Mouse (Mus musculus) midbrain, embryonic 14.5 days (tissue): ENCODE data around the gene Fry. TPM values are rescaled to one million over a fixed set of nuclear protein-coding genes. Genes with fewer than 3 reads are reported as not detected.

Experiments used
- ATAC-seq: fragments of 200-750 bp; cut with Nextera tagmentation; 2 replicates; pipeline ENCODE4 v1.8.0; 2017; ENCODE audit warnings: moderate number of reproducible peaks, moderate library complexity; ENCODE audit not compliant: low FRiP score, low TSS enrichment
- DNase-seq: peaks from one replicate; pipeline ENCODE4 v3.0.0-alpha.2; 2015
- H3K27ac ChIP-seq: fragments of 300-500 bp; sonication (generic); replicated peaks from 2 replicates; pipeline ENCODE4 v1.5.1; 2014; ENCODE audit warnings: mild to moderate bottlenecking, low read depth, low read length, moderate library complexity
- H3K27me3 ChIP-seq: fragments of 300-500 bp; sonication (generic); 2 replicates; pipeline ENCODE4 v1.6.1; 2014; ENCODE audit warnings: low read length, control low read depth, mixed read lengths; ENCODE audit not compliant: control insufficient read depth, insufficient read depth
- H3K36me3 ChIP-seq: fragments of 300-500 bp; sonication (generic); 2 replicates; pipeline ENCODE4 v1.6.1; 2014; ENCODE audit warnings: low read length, control low read depth; ENCODE audit not compliant: control insufficient read depth, insufficient read depth
- H3K4me1 ChIP-seq: fragments of 300-500 bp; sonication (generic); 2 replicates; pipeline ENCODE4 v1.6.1; 2014; ENCODE audit warnings: mild to moderate bottlenecking, antibody characterized with exemption, low read length, control low read depth; ENCODE audit not compliant: control insufficient read depth, insufficient read depth
- H3K4me2 ChIP-seq: fragments of 300-500 bp; sonication (generic); 2 replicates; pipeline ENCODE4 v1.6.1; 2014; ENCODE audit warnings: mild to moderate bottlenecking, low read length, moderate library complexity
- H3K4me3 ChIP-seq: fragments of 300-500 bp; sonication (generic); replicated peaks from 2 replicates; pipeline ENCODE4 v1.5.1; 2014; ENCODE audit warnings: low read depth, low read length
- H3K9ac ChIP-seq: fragments of 300-500 bp; sonication (generic); replicated peaks from 2 replicates; pipeline ENCODE4 v1.6.1; 2014; ENCODE audit warnings: mild to moderate bottlenecking, low read length, moderate library complexity
- H3K9me3 ChIP-seq: fragments of 300-500 bp; sonication (generic); 2 replicates; pipeline ENCODE4 v1.6.1; 2016; ENCODE audit warnings: low read length, control low read depth, mixed read lengths; ENCODE audit not compliant: control insufficient read depth
- WGBS: fragments of 180-500 bp; shearing (Covaris S2); extraction: QIAGEN DNeasy Blood & Tissue Kit; methylation state at CpG from one replicate; pipeline ENCODE4 v1.1.7; 2014; 5-methylcytosine and 5-hydroxymethylcytosine counted together
- polyA plus RNA-seq: library from polyadenylated mRNA; unstranded; fragments of >200 nt; fragmentation: Nextera tagmentation; extraction: Ambion mirVana; gene quantifications from 2 replicates; pipeline ENCODE4 v1.2.1, GENCODE M21; 2014

Gene Fry
- polyA plus RNA-seq, 1 experiment from 2014 or later = 68.5 TPM

- Histone ChIP-seq H3K9me3 (no peaks in the 10 kb centered on the region), H3K4me1 (no peaks in the 10 kb centered on the region), H3K36me3 (no peaks in the 10 kb centered on the region), H3K4me2 (no peak overlapping the region), H3K27me3 (no peaks in the 10 kb centered on the region), H3K27ac (no peak overlapping the region), H3K4me3 (no peak overlapping the region), H3K9ac (no peak overlapping the region)
- WGBS = 77% methylated on average over 10 of the region's 10 CpGs
- ATAC-seq (no peak), DNase-seq (no peak)
These were observed 53.1 kb downstream of the Fry start for GRCm38 (mm10) chr5:150171562-150171961.

GRCm38 (mm10) chr5:150173869-150174268 is 55.4 kb downstream of the Fry start:
- no peaks in the 10 kb centered on the region for H3K36me3 ChIP-seq
- H3K27me3 ChIP-seq = no peaks in the 10 kb centered on the region
- ATAC-seq = no peak
- H3K27ac ChIP-seq = no peak overlapping the region
- WGBS = 87% methylated on average over 6 of the region's 6 CpGs
- H3K9ac ChIP-seq = no peak overlapping the region
- no peak for DNase-seq
- no peaks in the 10 kb centered on the region for H3K4me1 ChIP-seq
- no peak overlapping the region for H3K4me2 ChIP-seq
- H3K4me3 ChIP-seq = no peak overlapping the region
- H3K9me3 ChIP-seq = no peaks in the 10 kb centered on the region

- no peak overlapping the region for H3K4me3 ChIP-seq
- no peak overlapping the region for H3K27ac ChIP-seq
- ATAC-seq = no peak
- no peaks in the 10 kb centered on the region for H3K36me3 ChIP-seq
- H3K4me2 ChIP-seq = no peak overlapping the region
- no peaks in the 10 kb centered on the region for H3K9me3 ChIP-seq
- no peak overlapping the region for H3K9ac ChIP-seq
- H3K27me3 ChIP-seq = no peaks in the 10 kb centered on the region
- no peak for DNase-seq
- no peaks in the 10 kb centered on the region for H3K4me1 ChIP-seq
These were observed 56.5 kb downstream of the Fry start for GRCm38 (mm10) chr5:150174950-150175349.

GRCm38 (mm10) chr5:150176251-150177015 is 58.0 kb downstream of the Fry start:
- Histone ChIP-seq H3K9me3 (no peaks in the 10 kb centered on the region), H3K4me1 (no peaks in the 10 kb centered on the region), H3K4me2 (no peak overlapping the region), H3K4me3 (no peak overlapping the region), H3K9ac (no peak overlapping the region), H3K27ac (no peak overlapping the region), H3K36me3 (no peaks in the 10 kb centered on the region), H3K27me3 (no peaks in the 10 kb centered on the region)
- no peak for DNase-seq
- ATAC-seq = no peak
- WGBS = 90% methylated on average over 13 of the region's 13 CpGs

- no peaks in the 10 kb centered on the region for H3K4me1 ChIP-seq
These were observed 59.3 kb downstream of the Fry start for GRCm38 (mm10) chr5:150177757-150178156.

GRCm38 (mm10) chr5:150178194-150178801 is 59.9 kb downstream of the Fry start:
- Histone ChIP-seq H3K4me1 (no peaks in the 10 kb centered on the region), H3K4me2 (no peak overlapping the region), H3K4me3 (no peak overlapping the region), H3K27ac (no peak overlapping the region), H3K9me3 (no peaks in the 10 kb centered on the region), H3K27me3 (no peaks in the 10 kb centered on the region), H3K9ac (no peak overlapping the region), H3K36me3 (no peaks in the 10 kb centered on the region)
- DNase-seq (no peak), ATAC-seq (no peak)
- WGBS = 94% methylated on average over 2 of the region's 2 CpGs

More at GRCm38 (mm10) chr5:150177757-150178156, 59.3 kb downstream of the Fry start:
- WGBS = 93% methylated on average over 1 of the region's 1 CpGs
- DNase-seq (no peak), ATAC-seq (no peak)
- H3K36me3 ChIP-seq = no peaks in the 10 kb centered on the region
- no peaks in the 10 kb centered on the region for H3K27me3 ChIP-seq
- no peak overlapping the region for H3K9ac ChIP-seq
- H3K27ac ChIP-seq = no peak overlapping the region
- no peak overlapping the region for H3K4me3 ChIP-seq
- no peaks in the 10 kb centered on the region for H3K9me3 ChIP-seq
- H3K4me2 ChIP-seq = no peak overlapping the region

- H3K4me3 ChIP-seq = no peak overlapping the region
- ATAC-seq = no peak
- no peaks in the 10 kb centered on the region for H3K4me1 ChIP-seq
- no peak overlapping the region for H3K4me2 ChIP-seq
- 79% methylated on average over 1 of the region's 1 CpGs for WGBS
- H3K9me3 ChIP-seq = no peaks in the 10 kb centered on the region
- no peaks in the 10 kb centered on the region for H3K36me3 ChIP-seq
- DNase-seq = no peak
- H3K27ac ChIP-seq = no peak overlapping the region
- H3K27me3 ChIP-seq = no peaks in the 10 kb centered on the region
- no peak overlapping the region for H3K9ac ChIP-seq
These were observed 62.7 kb downstream of the Fry start for GRCm38 (mm10) chr5:150180985-150181607.

GRCm38 (mm10) chr5:150184959-150185358 is 66.5 kb downstream of the Fry start:
- no peak overlapping the region for H3K9ac ChIP-seq
- WGBS = 98% methylated on average over 3 of the region's 3 CpGs
- H3K4me3 ChIP-seq = no peak overlapping the region
- H3K4me2 ChIP-seq = no peak overlapping the region
- H3K27me3 ChIP-seq = no peaks in the 10 kb centered on the region
- H3K4me1 ChIP-seq = no peaks in the 10 kb centered on the region
- ATAC-seq = no peak
- no peak for DNase-seq
- H3K36me3 ChIP-seq = no peaks in the 10 kb centered on the region
- no peaks in the 10 kb centered on the region; the same call in 1 of the 2 replicates for H3K9me3 ChIP-seq
- H3K27ac ChIP-seq = no peak overlapping the region
